Mouse (Mus musculus) frontal cortex, postnatal 36 days (tissue): ENCODE results near the gene Fosl1.

Experiments used
- DNase-seq, 2 experiments: peaks; one replicate each; pipeline ENCODE4 v3.0.0; 2022; ENCODE audit warnings: low spot score in 2 of 2

Fosl1 gene

DNA sequence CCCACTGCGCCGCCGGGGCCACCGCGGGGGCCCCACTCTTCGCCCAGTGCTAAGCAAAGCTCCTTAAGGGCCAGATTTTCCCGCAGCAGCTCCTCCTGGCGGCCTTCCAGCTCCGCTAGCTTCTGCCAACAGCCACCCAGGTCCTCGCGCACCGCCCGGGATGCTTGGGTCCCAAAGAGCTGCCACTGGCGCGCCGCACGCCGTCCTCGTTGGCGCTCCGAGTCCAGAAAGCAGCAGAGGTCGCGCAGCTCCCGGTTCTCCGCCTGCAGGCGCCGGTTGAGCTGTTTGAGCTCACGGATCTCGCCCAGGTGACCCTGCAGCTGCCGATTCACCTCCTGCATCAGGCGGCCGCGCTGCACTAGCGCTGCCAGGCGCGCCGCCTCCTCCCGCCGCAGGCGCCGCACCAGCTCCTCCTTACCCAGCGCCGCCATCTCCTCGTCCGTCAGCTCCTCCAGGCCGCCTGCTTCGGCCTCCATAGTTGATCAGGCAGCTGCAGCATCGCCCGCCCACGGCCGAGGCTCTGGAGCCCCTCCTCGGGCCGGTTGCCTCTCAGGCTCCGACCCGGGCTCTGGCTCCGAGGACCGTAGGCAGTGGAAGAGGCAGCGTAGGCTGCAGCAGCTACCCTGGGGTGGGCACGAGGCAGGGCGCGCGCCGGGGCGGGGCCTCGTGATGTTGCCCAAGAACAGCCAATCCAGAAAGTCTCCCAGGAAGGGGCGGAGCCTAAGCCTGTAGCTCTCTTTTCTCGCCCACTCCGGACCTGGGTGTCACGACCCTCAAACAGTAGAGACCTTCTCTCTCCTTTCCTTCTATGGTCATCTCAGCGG, 9.8 kb downstream of the Fosl1 start:
- DNase-seq: peak; percentile 95 to 97

DNA sequence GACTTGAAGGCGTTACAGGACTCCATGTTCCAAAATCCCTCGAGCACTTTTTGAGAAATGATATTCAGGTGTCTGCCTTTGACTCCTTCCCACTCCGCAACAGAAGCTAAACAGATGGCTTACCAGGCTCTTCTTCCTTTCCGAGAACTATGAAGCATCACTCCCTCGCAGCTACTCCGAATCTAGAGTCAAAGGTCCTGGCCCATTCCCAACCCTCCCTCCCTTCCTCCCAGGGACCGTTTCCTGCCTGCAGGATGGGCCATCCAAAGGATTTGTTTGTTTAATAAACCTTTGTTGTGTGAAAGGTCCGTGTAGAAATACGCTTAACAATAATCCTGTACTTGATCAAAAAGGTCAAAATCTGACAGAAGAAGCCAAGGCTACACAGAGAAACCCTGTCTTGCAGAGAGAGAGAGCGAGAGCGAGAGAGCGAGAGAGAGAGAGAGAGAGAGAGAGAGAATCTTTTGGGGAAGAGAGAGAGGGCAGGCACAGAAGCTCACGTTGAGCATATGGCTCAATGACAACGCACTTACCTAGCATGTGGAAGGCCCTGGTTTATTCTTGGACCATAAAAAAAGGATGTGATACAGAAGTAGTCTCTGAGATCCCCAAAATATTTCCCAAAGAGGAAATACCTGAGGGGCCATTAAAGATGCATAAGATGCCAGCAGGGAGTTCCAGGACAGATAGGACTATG, 10.5 kb downstream of the Fosl1 start, which contains the start of gene Ccdc85b:
TSS of gene Ccdc85b (minus strand) at position 149 of the 697 bp plus-strand sequence.
- no peak for DNase-seq

- peak; percentile 60 to 65 for DNase-seq
These were observed 11.7 kb downstream of the Fosl1 start for GRCm38 (mm10) chr19:5459019-5459418.

DNA sequence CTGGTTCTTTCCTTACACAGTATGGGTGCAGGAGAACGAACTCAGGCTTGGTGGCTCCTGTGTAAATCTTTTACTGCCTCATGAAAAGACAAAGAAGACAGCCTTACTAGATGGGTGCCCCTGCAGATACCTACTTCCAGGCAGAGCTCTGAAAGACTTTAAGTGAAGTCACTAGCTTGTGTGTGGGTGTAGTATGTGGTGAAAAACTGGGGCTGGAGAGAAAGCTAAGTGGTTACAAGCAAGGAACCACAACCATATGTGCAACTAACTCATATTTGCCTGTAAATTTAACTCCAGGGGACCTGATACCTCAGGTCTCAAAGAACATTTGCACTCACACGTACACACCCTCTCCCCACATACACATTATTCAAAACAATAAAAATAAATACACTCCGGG, 12.5 kb downstream of the Fosl1 start:
- no peak for DNase-seq

GRCm38 (mm10) chr19:5460465-5460911, 13.1 kb downstream of the Fosl1 start, which contains the start of gene Fibp:
Gene Fibp (plus strand): TSS chr19:5460615.
- peak; percentile 85 to 92 for DNase-seq

GRCm38 (mm10) chr19:5461411-5461810, 14.1 kb downstream of the Fosl1 start:
- DNase-seq: no peak

GRCm38 (mm10) chr19:5463212-5463611, 15.9 kb downstream of the Fosl1 start:
- DNase-seq: no peak

DNA sequence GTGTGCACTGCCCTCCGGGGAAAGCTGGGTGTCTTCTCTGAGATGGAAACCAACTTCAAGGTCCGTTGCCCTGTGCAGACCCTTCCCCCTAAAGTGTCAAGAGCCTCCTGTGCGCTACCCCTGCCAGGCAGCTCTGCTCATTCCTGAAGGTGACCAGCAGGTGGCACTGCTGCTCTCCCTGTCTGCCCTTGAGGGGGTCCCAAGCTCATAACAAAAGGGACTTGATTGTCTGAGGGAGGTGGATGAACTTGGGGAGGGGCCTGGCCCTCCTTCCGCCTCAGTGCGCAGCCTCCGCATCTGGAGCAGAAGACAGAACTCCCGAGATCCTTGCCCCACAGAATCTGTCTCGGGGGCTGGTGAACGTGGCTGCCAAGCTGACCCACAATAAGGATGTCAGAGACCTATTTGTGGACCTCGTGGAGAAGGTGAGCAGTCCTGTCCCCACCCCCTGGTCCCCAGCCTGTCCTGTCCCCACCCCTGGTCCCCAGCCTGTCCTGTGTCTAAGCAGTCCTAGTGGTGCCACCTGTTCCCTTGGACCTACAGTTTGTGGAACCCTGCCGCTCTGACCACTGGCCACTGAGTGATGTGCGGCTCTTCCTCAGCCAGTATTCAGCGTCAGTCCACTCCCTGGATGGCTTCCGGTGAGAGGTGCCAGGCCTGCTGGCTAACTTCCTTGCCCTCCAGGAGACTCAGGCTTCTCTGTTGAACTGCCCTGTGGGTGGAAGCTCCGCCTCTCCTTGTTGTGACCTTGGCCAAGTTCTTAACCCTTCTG, 16.6 kb downstream of the Fosl1 start:
- DNase-seq: no peak

- no peak for DNase-seq
These were observed 17.7 kb downstream of the Fosl1 start for GRCm38 (mm10) chr19:5465037-5465436.

DNA sequence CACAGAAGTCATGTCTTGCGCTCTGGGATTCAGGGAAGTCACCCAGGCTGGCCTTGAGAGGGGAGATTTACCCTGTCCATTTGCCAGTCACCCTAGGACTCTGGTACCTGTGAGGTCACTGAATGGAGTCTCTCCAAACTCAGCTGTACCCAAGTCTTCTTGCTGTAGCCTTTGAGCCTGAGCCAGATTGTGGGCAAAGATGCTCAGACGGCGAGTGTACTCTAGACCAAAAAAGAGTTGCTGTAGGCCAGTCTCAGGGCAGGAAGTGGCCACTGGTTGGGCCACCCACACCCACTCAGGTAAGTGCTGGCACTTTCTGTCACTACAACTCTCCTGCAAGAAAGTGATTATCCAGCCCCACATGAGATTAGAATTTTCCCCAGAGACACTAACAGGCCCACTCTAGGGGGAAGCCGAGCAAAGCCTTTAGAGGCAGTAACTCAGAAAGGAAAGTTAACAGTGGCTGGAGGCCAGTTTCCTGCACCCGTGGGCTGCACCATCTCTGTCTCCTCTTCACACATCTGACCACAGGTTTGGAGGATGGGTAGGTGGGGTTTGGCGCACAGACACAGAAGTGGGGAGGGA, 19.7 kb downstream of the Fosl1 start:
- DNase-seq: no peak

- DNase-seq: no peak
These were observed 21.0 kb downstream of the Fosl1 start, which contains the start of gene Ctsw for GRCm38 (mm10) chr19:5468374-5468773. Gene Ctsw (minus strand): TSS chr19:5468507.

DNA sequence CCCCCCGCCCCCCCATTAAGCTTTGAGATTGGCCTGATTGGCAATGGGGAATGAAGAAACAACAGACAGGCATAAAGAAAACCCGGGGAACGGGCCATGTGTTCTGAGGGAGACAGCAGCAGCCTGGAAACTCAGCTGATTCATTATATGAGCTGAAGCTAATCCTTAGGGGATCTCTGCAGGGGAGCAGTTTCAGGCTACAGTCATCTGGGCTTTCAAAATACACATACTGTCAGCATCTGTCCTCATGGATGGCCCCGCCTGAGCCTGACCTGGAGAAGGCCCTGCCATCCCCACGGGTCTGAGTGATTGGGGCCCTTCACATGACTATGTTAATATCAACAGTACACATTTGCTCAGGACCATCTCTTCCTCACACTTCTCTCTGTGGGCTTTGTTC, 24.5 kb downstream of the Fosl1 start:
- no peak for DNase-seq

GRCm38 (mm10) chr19:5472857-5473256, 25.5 kb downstream of the Fosl1 start:
- no peak for DNase-seq

- DNase-seq: peak; percentile 56 to 60
These were observed 26.4 kb downstream of the Fosl1 start, which contains the start of gene Efemp2 for GRCm38 (mm10) chr19:5473720-5474119. Gene Efemp2 (plus strand): TSS chr19:5473954.

GRCm38 (mm10) chr19:5474281-5475068, 27.1 kb downstream of the Fosl1 start:
- DNase-seq: no peak

- no peak for DNase-seq
These were observed 27.8 kb downstream of the Fosl1 start for GRCm38 (mm10) chr19:5475069-5475714.

DNA sequence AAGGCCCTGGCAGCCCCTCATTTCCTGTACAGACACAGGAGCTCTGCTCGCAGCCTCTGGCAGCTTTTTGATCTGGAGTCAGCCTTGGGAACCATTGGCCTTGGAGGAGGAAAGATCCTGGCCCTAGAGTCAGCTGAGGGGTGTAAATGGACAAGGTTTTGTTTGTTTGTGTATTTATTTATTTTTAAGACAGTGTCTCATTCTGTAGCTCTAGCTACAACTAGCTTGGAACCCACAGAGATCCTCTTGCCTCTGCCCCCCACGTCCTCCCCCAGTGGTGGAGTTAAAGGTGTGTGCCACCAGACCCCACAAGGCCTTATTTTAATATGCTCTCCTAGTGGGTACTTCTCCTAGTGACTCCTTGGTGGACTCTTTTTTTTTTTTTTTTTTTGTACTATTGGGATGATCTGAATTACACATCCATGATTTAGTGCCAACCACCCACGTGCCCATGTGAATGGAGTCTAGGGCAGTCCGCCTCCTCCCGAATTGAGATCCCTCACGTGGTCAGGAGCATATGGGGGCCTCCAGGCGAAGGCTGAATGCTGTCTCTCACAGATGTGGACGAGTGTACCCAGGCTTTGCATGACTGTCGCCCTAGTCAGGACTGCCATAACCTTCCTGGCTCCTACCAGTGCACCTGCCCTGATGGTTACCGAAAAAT, 29.8 kb downstream of the Fosl1 start:
- DNase-seq: peak in 1 of 2 experiments; percentile 66

GRCm38 (mm10) chr19:5477668-5478300, 30.4 kb downstream of the Fosl1 start:
- no peak for DNase-seq

- no peak for DNase-seq
These were observed 32.7 kb downstream of the Fosl1 start for GRCm38 (mm10) chr19:5480016-5480415.
